Mouse (Mus musculus) right cerebral cortex, adult 2 months (tissue): ENCODE measurements at regions not wholly inside any gene's neighbourhood (a gene's known extent, or its start where the extent isn't known, plus 50 kb on each side); places are given as distances from the start of the nearest gene placed in this dataset.
"Not testable (repeated sequence)": the region's sequence is repeated elsewhere in the genome, so short reads cannot be mapped to it uniquely, and the experiment has no call there.

Source experiments
- DNase-seq, 2 experiments: peaks; one replicate each; pipeline ENCODE4 v3.0.0; 2021 to 2022; ENCODE audit warnings: low spot score in 2 of 2

DNA sequence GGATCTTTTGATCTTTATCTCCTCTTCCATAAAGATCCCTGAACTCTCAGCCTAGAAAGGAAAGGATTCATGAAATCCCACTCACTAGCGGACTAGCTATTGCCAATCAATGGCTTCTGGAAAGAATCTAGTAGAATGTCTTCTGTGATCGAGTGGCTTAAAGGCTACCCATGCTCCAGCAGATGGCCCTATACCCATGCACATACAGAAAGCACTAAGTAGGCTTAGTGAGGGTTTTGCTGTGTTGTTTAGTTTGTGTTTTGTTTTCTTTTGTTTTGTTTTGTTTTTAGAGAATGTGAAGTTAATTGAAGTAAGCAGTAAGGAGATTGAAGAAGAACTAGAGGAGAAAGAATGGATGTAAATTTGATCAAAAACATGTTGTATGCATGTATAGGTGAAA, 187.5 kb downstream of the Kctd12 start:
- no peak for DNase-seq

DNA sequence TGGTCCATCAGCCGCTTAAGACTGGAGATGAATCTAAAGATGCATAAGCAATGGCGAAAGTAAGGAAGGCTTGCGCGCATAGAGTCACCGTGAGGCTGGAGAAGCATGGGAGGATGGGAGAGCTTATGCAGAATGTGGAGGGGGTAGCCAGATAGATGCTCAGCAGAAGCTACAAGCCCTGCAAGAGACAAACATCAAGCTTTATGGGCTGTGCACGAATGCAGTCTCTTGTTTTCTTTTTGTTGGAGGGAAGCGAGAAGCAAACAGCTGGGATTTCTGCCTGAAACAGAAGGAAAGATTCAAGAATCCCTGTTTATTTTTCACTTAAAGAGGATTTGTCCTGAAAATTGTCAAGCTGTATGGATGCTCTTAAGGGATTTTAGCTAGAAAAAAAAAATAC, 188.7 kb downstream of the Kctd12 start:
- no peak for DNase-seq

DNA sequence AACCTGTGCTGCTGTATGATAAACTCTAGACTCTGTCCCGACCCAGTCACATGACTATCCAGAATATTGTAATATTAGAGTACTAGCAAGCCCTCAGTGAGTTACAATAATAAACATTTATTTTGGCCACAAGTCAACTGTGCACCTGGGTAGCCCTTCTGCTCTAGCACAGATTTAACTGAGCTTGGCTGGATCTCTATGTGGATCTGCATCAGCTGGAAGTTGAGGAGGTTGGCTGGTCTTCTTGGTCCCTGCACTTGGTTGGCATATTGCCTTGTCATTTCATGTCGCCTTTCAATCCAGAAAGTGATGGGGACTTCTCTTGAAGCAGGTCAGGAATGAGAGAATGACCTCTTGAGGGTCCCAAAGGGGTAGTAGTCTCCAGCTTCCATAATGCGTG, 191.5 kb downstream of the Kctd12 start:
- DNase-seq, result no peak

DNA sequence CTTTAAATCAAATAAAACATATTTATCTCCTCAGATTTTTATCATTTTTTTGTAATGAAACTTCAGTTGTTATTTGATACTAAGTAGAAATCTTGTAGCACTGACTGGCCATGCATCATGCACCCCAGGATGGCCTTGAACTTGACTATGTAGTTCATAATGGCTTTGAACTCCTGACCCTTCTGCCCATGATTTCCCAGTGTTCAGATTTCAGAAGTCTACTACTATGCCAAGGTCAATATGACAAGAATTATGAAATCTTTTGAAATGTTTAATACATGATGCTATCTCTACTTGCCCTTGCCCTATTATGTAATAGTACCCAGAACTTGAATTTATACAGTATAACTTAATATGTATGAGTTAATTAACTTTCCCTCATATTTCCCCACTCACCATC, 200.2 kb downstream of the Kctd12 start:
- no peak for DNase-seq

DNA sequence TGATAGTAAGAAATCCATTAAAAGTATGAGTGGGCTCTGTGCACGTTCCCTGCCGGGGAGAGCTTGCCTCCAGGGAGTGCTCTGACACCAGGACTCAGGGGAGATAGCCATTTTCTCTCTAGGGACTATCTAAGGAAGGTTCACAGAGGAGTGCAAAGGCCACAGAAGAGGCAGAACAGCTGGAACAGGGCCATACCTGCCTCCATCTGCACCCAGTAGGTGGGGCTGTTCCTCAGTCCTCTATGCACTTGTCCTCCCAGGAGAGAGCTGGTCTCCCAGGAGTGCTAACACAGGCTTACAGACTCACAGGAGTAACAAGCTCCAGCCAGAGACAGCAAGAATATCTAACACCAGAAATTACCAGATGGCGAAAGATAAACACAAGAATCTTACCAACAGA, 212.7 kb downstream of the Kctd12 start:
- DNase-seq, result peak; percentile 3 to 12

DNA sequence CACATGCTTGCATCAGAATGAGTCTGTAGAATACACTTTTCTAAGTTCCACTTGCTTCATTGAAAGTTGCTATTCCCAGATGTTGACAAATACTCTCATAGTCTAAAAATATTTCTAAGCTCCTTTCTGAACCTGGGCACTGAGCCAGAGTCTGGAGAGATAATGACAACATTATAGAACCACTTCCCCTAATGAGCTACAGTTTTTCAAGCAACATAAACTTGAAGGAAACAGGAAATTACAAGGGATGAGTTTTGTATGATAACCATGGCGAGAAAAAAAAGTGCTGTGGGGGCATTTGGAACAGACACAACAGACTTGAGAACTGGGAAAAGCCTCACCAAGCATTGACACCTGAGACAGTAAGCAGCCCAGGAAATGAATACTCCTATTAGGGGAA, 233.8 kb downstream of the Kctd12 start:
- peak; percentile 4 to 6 for DNase-seq

DNA sequence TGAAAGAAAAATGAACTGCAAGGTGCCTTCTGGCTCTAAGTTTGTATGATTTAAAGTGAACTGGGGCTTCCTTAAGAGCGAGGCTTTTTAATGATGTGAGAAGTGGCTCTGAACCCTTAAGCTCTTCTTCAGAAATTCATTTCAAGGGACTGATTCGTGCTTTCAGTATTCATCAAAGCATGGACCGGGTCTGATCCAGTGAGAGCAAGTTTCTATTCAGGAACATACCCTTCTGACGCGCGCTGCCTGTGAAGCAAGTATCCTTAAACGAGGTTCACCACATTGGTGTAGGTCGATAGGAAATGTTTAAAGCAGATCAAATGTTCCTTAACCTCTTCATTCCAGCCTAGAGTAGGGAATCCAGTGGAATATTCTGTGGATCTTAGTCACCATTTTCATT, 240.1 kb downstream of the Kctd12 start:
- DNase-seq, result no peak

DNA sequence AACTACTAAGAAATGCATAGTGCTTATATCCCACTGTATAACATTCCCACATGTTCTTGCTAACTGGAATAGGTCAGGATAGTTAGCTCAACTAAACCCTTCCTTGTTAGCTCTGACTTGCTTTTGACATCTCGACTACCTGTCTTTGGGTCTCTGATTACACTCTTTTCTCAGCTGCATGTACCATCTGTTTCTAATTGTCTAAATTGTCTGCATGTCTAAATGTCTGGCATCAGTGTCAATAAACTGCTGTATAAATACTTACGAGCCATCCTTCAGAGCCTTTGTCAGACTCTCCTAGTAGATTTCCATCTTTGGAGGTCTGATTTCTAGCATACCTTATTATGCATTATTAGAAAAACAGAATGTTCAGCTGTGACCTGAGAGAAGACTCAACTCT, 245.8 kb downstream of the Kctd12 start:
- DNase-seq, result no peak

DNA sequence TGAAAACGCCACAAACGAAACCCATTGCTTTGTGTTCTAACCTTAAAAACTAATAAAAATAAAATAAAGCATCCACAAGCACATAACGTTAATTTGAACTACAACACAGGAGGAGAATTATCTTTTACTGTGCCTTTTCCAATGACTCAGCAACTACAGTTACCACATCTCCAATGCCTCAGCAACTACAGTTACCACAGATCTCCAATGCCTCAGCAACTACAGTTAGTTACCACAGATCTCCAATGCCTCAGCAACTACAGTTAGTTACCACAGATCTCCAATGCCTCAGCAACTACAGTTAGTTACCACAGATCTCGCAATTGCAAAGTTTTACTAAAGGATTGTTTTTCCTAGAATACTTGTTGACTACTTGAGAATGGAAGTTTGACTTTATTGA, 248.7 kb downstream of the Kctd12 start:
- not testable (repeated sequence) for DNase-seq

DNA sequence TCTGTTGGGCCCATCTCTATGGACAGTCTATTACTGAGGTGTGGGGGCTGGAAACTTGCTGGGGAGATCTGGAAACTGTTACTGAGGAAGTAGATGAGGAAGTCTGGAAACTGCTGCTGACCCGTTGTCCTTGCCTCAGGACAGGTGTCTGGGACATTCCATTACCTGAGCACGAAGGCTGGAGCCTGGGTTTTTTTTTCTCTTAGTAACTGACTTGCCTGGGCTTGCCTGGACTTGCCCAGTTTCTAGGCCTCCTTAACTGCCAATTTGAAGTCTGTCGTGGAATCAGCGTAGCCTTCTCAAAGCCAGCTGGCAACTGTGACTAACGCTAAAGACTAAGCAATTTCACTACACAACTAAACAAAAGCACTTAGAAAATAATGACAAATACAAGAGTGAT, 250.7 kb downstream of the Kctd12 start:
- DNase-seq, result no peak

DNA sequence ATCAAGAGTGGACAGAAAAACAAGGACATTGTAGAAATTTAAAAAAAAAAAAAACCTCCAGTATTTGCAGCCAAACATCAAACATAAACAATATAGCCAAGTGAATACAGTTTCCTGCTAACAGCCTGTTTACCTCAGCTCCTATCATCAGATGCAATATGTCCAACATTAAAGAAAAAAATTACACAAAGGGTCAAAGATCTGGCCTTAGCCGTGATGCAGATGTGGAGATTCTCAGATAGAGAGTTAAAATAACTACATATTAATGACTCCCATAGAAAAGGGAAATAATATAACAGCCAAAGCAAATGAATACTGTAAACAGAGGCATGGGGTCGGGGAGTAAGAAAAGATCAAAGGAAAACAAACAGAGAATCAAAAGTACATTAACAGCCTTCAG, 259.8 kb downstream of the Kctd12 start:
- DNase-seq, result no peak

DNA sequence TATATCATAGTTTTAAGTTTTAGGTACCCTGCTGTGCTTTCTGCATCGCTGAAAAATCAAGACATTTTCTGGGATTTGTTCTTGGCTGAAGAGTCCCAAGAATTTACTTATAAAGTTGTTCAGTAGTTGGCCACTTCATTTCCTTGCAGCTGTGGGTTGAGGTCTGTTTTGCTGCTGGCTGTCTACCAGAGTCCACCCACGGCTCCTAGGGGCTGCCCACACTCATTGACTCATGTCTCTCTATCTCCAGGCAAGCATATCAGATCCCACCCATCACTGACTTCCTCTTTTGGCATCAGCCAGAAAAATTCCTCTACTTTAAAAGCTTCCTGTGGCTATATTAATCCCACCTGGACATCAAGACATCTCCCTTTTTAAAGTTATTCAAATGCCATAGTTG, 263.9 kb downstream of the Kctd12 start:
- peak; percentile 44 to 56 for DNase-seq

DNA sequence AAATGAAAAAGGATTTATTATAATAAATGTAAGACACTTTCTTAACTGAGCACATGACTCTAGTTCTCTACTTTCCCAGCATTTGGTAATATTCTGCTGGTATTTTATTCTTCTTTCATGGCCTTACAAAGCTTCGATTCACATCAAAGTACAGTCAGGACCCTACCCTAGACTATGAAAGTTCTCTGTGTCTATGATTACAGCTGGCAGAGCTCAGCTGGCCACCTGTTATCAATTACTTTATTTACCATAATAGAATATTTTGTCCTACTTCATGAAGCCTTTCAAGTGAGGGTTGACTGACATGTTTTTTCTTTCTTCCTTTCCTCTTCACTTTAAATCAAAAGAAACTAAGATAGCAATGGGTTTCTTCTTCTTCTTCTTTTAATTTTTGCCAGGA, 269.8 kb downstream of the Kctd12 start:
- DNase-seq, result no peak

DNA sequence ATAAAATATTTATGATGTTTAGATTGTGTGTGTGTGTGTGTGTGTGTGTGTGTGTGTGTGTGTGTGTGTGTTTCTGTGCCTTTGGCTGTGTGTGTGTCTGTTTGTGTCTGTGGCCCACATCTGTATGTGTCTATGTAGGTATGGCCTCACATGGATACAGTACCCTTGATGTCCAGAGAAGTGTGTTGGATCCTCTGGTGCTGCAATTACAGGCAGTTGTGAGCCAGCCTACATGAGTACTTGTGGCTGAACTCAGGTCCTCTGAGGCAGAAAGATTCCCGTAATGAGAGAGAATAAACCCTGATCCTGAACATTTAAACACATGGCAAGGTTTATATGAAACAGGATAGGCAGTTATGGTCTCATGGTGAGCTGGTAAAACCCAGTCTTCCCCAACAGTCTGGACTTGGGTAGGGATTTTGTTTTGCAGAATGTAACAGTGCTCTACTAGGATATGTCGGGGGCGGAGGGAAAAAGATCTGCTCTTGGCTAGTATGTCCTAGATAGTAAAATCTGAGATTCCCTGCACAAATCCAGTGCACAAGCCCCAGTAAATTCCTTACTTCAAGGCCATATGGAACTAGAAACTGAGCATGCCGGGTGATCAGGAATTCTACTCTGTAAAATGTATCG, 275.6 kb downstream of the Kctd12 start:
- no peak for DNase-seq

DNA sequence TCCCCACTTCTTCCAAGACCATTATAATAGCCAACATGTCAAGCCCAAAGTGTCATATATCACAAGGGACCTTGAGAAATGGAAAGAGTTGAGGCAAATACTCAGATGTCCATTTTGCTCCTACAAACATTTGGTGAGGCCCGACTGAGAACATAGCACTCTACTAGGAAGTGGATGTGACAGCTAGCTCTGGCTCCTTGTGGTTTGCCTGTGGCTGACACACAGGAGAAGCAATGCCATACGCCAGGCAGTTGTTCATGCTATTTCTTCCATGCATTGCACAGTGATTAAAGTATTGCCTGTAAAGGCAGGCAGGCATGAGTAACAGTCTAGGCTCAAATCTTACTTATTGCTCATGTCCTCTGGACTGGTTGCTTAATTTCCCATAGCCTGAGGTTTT, 281.3 kb downstream of the Kctd12 start:
- no peak for DNase-seq

DNA sequence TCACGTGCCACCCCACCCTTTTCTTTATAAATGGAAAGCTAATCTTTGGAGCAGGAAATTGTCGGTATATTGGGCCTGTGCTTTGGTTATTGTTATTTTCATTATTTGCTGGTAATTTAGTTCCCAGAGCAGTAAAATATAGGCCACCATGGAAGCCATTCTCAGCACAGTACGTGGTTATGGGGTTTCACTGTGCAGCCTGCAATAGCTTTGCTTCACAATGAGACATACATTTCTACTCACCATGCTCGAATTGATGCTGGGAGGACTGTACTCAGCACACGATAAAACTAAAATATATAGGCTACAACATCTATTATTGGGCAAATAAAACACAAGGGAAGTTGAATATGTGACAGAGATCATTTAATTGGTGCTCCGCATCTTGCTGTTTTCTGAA, 282.0 kb downstream of the Kctd12 start:
- no peak for DNase-seq

DNA sequence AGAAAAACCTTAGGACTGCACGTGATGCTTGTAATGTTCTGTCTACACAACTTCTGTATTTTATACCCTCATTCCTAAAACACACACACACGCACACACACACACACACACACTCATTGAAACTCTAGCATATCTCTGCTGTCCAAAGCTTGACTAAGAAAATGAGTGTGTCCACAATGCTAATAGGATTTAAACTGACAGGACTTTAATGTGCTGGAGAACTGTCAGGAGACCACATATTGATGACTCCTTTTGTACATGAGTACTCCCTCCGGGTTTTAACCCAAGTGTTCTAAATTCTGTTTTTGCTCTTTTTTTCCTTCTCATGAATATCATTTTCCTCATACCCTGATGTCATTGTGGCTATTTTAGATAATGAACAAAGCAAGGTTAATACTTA, 283.4 kb downstream of the Kctd12 start:
- no peak for DNase-seq

DNA sequence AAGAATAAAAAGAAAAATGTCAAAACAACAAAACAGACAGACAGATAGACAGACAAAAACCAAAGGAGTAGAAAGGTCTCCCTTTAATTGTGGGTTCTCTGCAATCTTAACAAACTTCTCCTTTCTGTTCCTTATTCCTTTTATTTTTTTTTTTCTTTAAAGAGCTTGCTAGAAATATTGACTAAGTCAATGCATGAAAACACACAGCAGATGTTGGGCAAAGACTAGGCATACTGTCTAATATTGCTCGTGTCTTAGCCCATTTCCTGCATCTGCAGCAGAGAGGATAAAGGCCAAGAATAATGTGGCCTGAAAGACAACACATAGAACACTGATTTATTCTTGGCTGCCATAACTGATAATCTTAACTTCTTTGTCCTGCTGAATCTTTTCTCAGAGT, 295.6 kb downstream of the Kctd12 start:
- no peak for DNase-seq

DNA sequence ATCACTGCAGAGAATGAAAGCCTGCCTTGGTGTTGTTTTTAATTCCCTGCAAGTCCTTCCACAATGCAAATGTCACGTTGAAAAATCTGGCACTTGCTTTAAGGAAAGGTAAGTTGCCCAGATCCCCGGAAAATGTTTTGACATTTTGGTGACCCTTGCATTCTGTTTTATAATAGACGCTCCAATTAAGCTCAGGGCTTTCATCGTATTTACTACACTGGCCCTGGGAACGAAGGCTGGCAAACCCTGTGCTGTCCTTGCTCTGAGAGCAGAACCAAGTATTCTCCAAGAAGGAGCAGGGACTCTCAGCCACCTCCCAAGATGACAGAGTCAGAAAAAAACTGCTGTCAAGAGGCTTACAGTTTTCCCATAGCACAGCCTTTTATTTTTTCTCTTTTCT, 305.9 kb downstream of the Kctd12 start:
- DNase-seq, result no peak

DNA sequence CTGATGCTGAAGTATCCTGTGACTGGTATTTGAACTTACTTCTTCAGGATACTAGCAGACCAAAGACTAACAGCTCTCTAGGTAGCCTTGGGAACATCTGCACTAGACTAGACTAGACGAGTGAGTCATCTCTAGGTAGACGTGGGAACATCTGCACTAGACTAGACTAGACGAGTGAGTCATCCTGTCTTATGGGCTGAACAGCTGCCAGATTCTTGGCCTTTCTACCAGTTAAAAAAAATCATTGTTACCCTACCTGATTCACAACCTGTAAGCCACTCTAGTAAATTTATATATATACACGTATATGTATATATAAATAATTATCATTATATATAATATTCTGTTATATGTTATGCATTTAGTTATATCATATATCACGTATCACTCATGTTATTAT, 307.8 kb downstream of the Kctd12 start:
- DNase-seq, result no peak

DNA sequence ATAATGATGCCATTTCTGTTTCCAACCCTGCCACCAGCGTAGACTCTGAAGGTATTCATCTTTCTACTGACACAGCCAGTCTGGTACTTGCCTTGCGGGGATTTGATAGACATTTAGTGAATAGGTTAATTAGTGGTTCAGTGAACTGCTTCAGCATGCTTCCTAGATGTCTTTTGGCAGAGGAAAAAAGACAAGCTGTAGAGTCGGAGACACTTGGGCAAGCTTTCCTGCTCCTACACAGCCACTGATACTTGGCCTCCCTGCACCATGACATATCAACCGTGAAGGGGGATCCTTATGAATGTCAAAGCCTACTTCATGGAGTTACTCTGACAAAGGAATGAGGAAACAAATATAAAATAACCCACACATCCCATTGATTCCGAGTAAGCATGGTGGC, 308.7 kb downstream of the Kctd12 start:
- no peak for DNase-seq

DNA sequence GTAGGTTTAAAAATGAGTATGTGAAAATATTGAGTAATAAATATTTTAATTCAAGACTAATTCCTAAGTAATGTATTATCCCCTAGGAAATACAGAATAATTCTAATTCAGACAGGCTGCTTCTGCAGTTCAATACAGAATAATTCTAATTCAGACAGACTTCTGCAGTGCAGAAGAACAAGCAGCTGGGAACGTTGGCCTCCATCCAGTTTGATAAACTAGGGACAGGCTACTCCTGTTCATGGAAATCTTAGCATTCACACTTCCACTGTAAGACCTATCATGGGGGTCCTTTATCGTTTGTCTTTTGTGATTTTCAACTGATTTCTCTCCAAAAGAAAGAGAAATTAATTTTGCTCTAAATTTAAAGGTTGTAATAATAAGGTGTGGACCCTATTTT, 319.2 kb downstream of the Kctd12 start:
- DNase-seq, result no peak

DNA sequence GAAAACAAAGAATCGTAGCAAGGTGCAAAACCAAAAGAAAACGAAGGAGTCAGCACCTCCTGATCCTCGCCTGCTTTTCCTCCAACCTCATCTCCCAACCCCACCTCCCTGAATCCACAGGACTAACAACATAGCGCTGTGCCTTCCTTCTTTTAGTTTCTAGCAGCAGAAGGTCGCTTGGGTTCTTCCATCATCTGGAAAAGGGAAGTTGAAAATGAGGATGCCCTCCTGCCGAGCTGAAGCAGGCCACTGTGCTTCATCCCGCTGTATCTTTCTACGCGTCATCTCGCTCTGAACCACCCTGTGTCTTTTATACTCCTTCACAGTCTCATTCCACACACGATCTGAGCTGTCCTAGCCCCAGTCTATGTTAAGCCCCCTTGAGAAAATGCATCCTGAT, 322.1 kb downstream of the Kctd12 start:
- DNase-seq, result no peak

DNA sequence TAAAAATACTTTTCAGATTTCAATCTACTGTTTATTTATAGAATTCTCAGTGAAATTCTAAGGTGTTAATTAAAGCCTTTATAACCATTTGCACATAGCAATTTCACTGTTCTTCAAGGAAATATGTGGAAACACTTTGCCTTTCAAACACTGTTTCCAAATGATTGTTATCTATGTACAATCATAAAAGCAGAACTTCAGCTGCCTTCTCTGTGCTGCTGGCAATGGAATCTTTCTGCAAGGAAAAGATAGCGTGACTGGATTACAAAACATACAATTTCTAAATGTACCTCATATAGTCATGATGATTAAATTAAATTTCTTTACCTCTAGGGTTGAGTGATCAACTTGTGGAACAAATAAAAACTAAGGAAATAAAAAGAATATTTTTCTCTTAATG, 326.2 kb downstream of the Kctd12 start:
- DNase-seq, result no peak

DNA sequence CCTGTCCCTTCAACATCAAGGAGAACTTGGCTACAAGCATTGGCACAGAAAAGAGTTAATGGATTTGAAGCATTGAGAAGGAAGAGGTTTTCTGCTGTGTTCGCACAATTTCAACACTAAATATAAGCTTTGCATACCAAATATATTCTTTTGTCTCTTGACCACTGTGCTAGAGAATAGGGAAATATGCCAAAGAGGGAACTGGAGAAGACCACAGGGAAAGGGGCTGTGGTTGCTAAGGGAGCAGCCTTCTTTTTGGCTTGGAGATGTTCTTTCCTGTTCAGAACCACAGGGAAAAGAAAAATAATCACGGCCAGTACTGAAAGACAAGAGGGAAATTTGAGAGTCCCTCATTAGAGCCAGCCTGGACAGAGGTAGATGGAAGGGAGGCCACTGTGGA, 352.8 kb downstream of the Kctd12 start:
- DNase-seq, result no peak
